Mouse (Mus musculus): ENCODE data around the gene Maml3.

Gene Maml3

GRCm38 (mm10) chr3:51869980-51870379, 234.9 kb downstream of the Maml3 start:
- no peak for DNase-seq (ENCODE audit: low spot score)

- DNase-seq (ENCODE audit: low spot score): no peak
Observed at GRCm38 (mm10) chr3:51868857-51869256, 236.0 kb downstream of the Maml3 start.

- no peak for DNase-seq (ENCODE audit: low spot score)
Observed at GRCm38 (mm10) chr3:51866446-51866845, 238.4 kb downstream of the Maml3 start.

- DNase-seq (ENCODE audit: low spot score): no peak
Observed at GRCm38 (mm10) chr3:51861631-51862030, 243.2 kb downstream of the Maml3 start.

GRCm38 (mm10) chr3:51860458-51860857, 244.4 kb downstream of the Maml3 start:
- DNase-seq (ENCODE audit: low spot score): no peak

GRCm38 (mm10) chr3:51859208-51859607, 245.7 kb downstream of the Maml3 start:
- no peak for DNase-seq (ENCODE audit: low spot score)

GRCm38 (mm10) chr3:51854152-51854551, 250.7 kb downstream of the Maml3 start:
- DNase-seq (ENCODE audit: low spot score): no peak

- DNase-seq (ENCODE audit: low spot score): no peak
Observed at GRCm38 (mm10) chr3:51853610-51854009, 251.3 kb downstream of the Maml3 start.

- DNase-seq (ENCODE audit: low spot score): no peak
Observed at GRCm38 (mm10) chr3:51852692-51853091, 252.2 kb downstream of the Maml3 start.

- no peak for DNase-seq (ENCODE audit: low spot score)
Observed at GRCm38 (mm10) chr3:51851596-51851995, 253.3 kb downstream of the Maml3 start.

GRCm38 (mm10) chr3:51849462-51849861, 255.4 kb downstream of the Maml3 start:
- no peak for DNase-seq (ENCODE audit: low spot score)

GRCm38 (mm10) chr3:51847262-51847661, 257.6 kb downstream of the Maml3 start:
- DNase-seq (ENCODE audit: low spot score): no peak

- no peak for DNase-seq (ENCODE audit: low spot score)
Observed at GRCm38 (mm10) chr3:51844255-51844654, 260.6 kb downstream of the Maml3 start.

GRCm38 (mm10) chr3:51842140-51842539, 262.7 kb downstream of the Maml3 start:
- no peak for DNase-seq (ENCODE audit: low spot score)

GRCm38 (mm10) chr3:51841598-51841997, 263.3 kb downstream of the Maml3 start:
- DNase-seq (ENCODE audit: low spot score): no peak

- DNase-seq (ENCODE audit: low spot score): no peak
Observed at GRCm38 (mm10) chr3:51841177-51841576, 263.7 kb downstream of the Maml3 start.

- DNase-seq (ENCODE audit: low spot score): no peak
Observed at GRCm38 (mm10) chr3:51840095-51840805, 264.6 kb downstream of the Maml3 start.

- DNase-seq (ENCODE audit: low spot score): no peak
Observed at GRCm38 (mm10) chr3:51839353-51839715, 265.5 kb downstream of the Maml3 start.

GRCm38 (mm10) chr3:51838696-51839352, 266.1 kb downstream of the Maml3 start:
- no peak for DNase-seq (ENCODE audit: low spot score)

GRCm38 (mm10) chr3:51832985-51833384, 271.9 kb downstream of the Maml3 start:
- DNase-seq (ENCODE audit: low spot score): no peak

GRCm38 (mm10) chr3:51830821-51831429, 274.0 kb downstream of the Maml3 start:
- DNase-seq (ENCODE audit: low spot score): no peak

- no peak for DNase-seq (ENCODE audit: low spot score)
Observed at GRCm38 (mm10) chr3:51825530-51825929, 279.3 kb downstream of the Maml3 start.

GRCm38 (mm10) chr3:51824506-51824905, 280.4 kb downstream of the Maml3 start:
- no peak for DNase-seq (ENCODE audit: low spot score)
